In genomic region chr7:34877820-34878219, GRCm38 (mm10) we compare ENCODE assay signal across 16 mouse cellular contexts. TPM values are rescaled to one million over a fixed set of nuclear protein-coding genes. Genes with fewer than 3 reads are reported as not detected.
A peak's percentile ranks its signal among the peaks of the same experiment; 100 is the strongest.
DNase-seq lines count a peak whose midpoint lies in the region; ATAC-seq lines count a peak whose summit lies in the region.
"Had no signal": no experiment of that assay in that cellular context is flagged by ENCODE, and none has a peak within 500 bp of the region (broad histone marks: within the 10 kb centered on the region; RNA-seq: fewer than 3 reads in every experiment).

No protein-coding gene starts in this region.

- H3K27ac ChIP-seq in embryonic facial prominence, embryonic 13.5 days, result no peak overlapping the region
- H3K27ac ChIP-seq in embryonic facial prominence, embryonic 10.5 days (replicated peaks), result no peak overlapping the region
- H3K27ac ChIP-seq: kidney, embryonic 15.5 days; neural tube, embryonic 13.5 days; stomach, embryonic 15.5 days had no signal

- H3K9me3 ChIP-seq in embryonic facial prominence, embryonic 13.5 days, result no peaks in the 10 kb centered on the region
- H3K9me3 ChIP-seq in embryonic facial prominence, embryonic 10.5 days, result no peaks in the 10 kb centered on the region
- H3K9me3 ChIP-seq: kidney, embryonic 15.5 days; neural tube, embryonic 13.5 days; stomach, embryonic 15.5 days had no signal

- H3K9ac ChIP-seq in embryonic facial prominence, embryonic 13.5 days, result peak overlapping the region; percentile 11; the same call in 1 of the 2 replicates
- H3K9ac ChIP-seq: kidney, embryonic 15.5 days; lung, embryonic 14.5 days; neural tube, embryonic 13.5 days; stomach, embryonic 15.5 days had no signal

- no peak overlapping the region for H3K4me3 ChIP-seq in embryonic facial prominence, embryonic 13.5 days
- H3K4me3 ChIP-seq in embryonic facial prominence, embryonic 10.5 days, result no peak overlapping the region
- H3K4me3 ChIP-seq: kidney, embryonic 15.5 days; neural tube, embryonic 13.5 days; stomach, embryonic 15.5 days had no signal

- no peak overlapping the region for H3K4me2 ChIP-seq in embryonic facial prominence, embryonic 13.5 days
- H3K4me2 ChIP-seq: heart, embryonic 11.5 days; kidney, embryonic 15.5 days; lung, embryonic 14.5 days; neural tube, embryonic 13.5 days; stomach, embryonic 15.5 days had no signal

- H3K27me3 ChIP-seq in embryonic facial prominence, embryonic 13.5 days, result no peaks in the 10 kb centered on the region
- no peaks in the 10 kb centered on the region for H3K27me3 ChIP-seq in embryonic facial prominence, embryonic 10.5 days (replicated peaks; ENCODE audit: low read depth, poor library complexity, severe bottlenecking)
- H3K27me3 ChIP-seq: kidney, embryonic 15.5 days; neural tube, embryonic 13.5 days; stomach, embryonic 15.5 days had no signal

- no peaks in the 10 kb centered on the region for H3K36me3 ChIP-seq in embryonic facial prominence, embryonic 13.5 days
- H3K36me3 ChIP-seq in embryonic facial prominence, embryonic 10.5 days (replicated peaks), result no peaks in the 10 kb centered on the region
- H3K36me3 ChIP-seq: kidney, embryonic 15.5 days; neural tube, embryonic 13.5 days; stomach, embryonic 15.5 days had no signal

- peaks cover 8% of the 10 kb centered on the region for H3K4me1 ChIP-seq in embryonic facial prominence, embryonic 13.5 days
- H3K4me1 ChIP-seq in embryonic facial prominence, embryonic 10.5 days, result peaks cover 4% of the 10 kb centered on the region; the same call in 1 of the 2 replicates
- H3K4me1 ChIP-seq: kidney, embryonic 15.5 days; neural tube, embryonic 13.5 days; stomach, embryonic 15.5 days had no signal

- WGBS in embryonic facial prominence, embryonic 13.5 days, result 34% methylated on average over 7 of the region's 7 CpGs
- WGBS in embryonic facial prominence, embryonic 10.5 days, result 62% methylated on average over 7 of the region's 7 CpGs

- no peak for DNase-seq in embryonic facial prominence, embryonic 10.5 days (ENCODE audit: low spot score)
- peak; percentile 24 for DNase-seq in layer of hippocampus, adult 11-12 months (ENCODE audit: low spot score)
- no peak for DNase-seq in layer of hippocampus, postnatal 25 days (ENCODE audit: extremely low spot score in 1 of 2, low spot score in 1 of 2)
- peak; percentile 42 to 49 for DNase-seq in right cerebral cortex, postnatal 10 days (ENCODE audit: low spot score in 2 of 2)
- DNase-seq in right cerebral cortex, postnatal 4 days, result no peak
- peak; percentile 13 for DNase-seq in telencephalon, adult 2 months (ENCODE audit: low read depth, low spot score)
- DNase-seq in thymus, postnatal 10 days (ENCODE audit: low spot score in 2 of 2), result no peak
- DNase-seq: adrenal gland, postnatal 36 days; gastrocnemius, postnatal 36 days; heart, postnatal 36 days; lung, embryonic 14.5 days had no signal

- ATAC-seq in embryonic facial prominence, embryonic 13.5 days (ENCODE audit: insufficient number of reproducible peaks, insufficient read depth, low FRiP score, low TSS enrichment, low read depth), result no peak

RNA-seq across cellular contexts. Expression of gene Pepd, which starts 34.4 kb away (rescaled TPM):
- polyA plus RNA-seq in embryonic facial prominence, embryonic 13.5 days (2015; fragmentation: Nextera tagmentation; extraction: Ambion mirVana), result 50.8 and 53.4 TPM in 2 replicates
- 77.1 and 79.7 TPM in 2 replicates for polyA plus RNA-seq in embryonic facial prominence, embryonic 10.5 days (2016; fragmentation: Nextera tagmentation; extraction: Ambion mirVana)
- total RNA-seq in layer of hippocampus, postnatal 25 days (2021), result 10 to 100 TPM; 28.1 to 30.4 TPM

Comparison
In these comparisons a context has a peak if more than half of its experiments do, and no peak if none do; other contexts are left out.
1. DNase-seq: peak in layer of hippocampus, adult 11-12 months (single experiment), right cerebral cortex, postnatal 10 days (2 of 2) and telencephalon, adult 2 months (single experiment); none in embryonic facial prominence, embryonic 10.5 days (single experiment), layer of hippocampus, postnatal 25 days (0 of 2), right cerebral cortex, postnatal 4 days (single experiment) and thymus, postnatal 10 days (0 of 2).